Mouse (Mus musculus): ENCODE measurements at regions not wholly inside any gene's neighbourhood (a gene's known extent, or its start where the extent isn't known, plus 50 kb on each side); places are given as distances from the start of the nearest gene placed in this dataset.
A peak's percentile ranks its signal among the peaks of the same experiment; 100 is the strongest.

- Histone ChIP-seq H3K27me3 (ENCODE audit: control insufficient read depth, insufficient read depth, low read depth, low read length) (no peaks in the 10 kb centered on the region), H3K9me3 (ENCODE audit: control insufficient read depth, low read length) (no peaks in the 10 kb centered on the region), H3K4me3 (ENCODE audit: low read length) (no peak overlapping the region), H3K9ac (ENCODE audit: low read length) (no peak overlapping the region), H3K27ac (ENCODE audit: low read length) (no peak overlapping the region), H3K36me3 (ENCODE audit: control insufficient read depth, insufficient read depth, low read length) (no peaks in the 10 kb centered on the region), H3K4me1 (replicated peaks; ENCODE audit: control insufficient read depth, insufficient read depth, low read length) (no peaks in the 10 kb centered on the region), H3K4me2 (ENCODE audit: low read depth, low read length) (no peak overlapping the region)
- ATAC-seq (ENCODE audit: low read depth) = no peak
- WGBS = 45% methylated on average over 17 of the region's 17 CpGs
These were observed 355.0 kb downstream of the Rps24 start for GRCm38 (mm10) chr14:24841715-24842496.

GRCm38 (mm10) chr14:24843626-24844025 lies 356.7 kb downstream of the Rps24 start:
- H3K4me3 ChIP-seq (ENCODE audit: low read length) = no peak overlapping the region
- H3K9me3 ChIP-seq (ENCODE audit: control insufficient read depth, low read length) = no peaks in the 10 kb centered on the region
- no peaks in the 10 kb centered on the region for H3K27me3 ChIP-seq (ENCODE audit: control insufficient read depth, insufficient read depth, low read depth, low read length)
- no peak for ATAC-seq (ENCODE audit: low read depth)
- H3K36me3 ChIP-seq (ENCODE audit: control insufficient read depth, insufficient read depth, low read length) = no peaks in the 10 kb centered on the region
- H3K9ac ChIP-seq (ENCODE audit: low read length) = no peak overlapping the region
- H3K4me1 ChIP-seq (replicated peaks; ENCODE audit: control insufficient read depth, insufficient read depth, low read length) = no peaks in the 10 kb centered on the region
- no peak overlapping the region for H3K4me2 ChIP-seq (ENCODE audit: low read depth, low read length)
- H3K27ac ChIP-seq (ENCODE audit: low read length) = no peak overlapping the region
- WGBS = 61% methylated on average over 4 of the region's 4 CpGs

- Histone ChIP-seq H3K9me3 (ENCODE audit: control insufficient read depth, low read length) (no peaks in the 10 kb centered on the region), H3K4me1 (replicated peaks; ENCODE audit: control insufficient read depth, insufficient read depth, low read length) (no peaks in the 10 kb centered on the region), H3K27ac (ENCODE audit: low read length) (no peak overlapping the region), H3K4me2 (ENCODE audit: low read depth, low read length) (no peak overlapping the region), H3K9ac (ENCODE audit: low read length) (no peak overlapping the region), H3K4me3 (ENCODE audit: low read length) (no peak overlapping the region), H3K36me3 (ENCODE audit: control insufficient read depth, insufficient read depth, low read length) (no peaks in the 10 kb centered on the region), H3K27me3 (ENCODE audit: control insufficient read depth, insufficient read depth, low read depth, low read length) (no peaks in the 10 kb centered on the region)
- 17% methylated on average over 1 of the region's 1 CpGs for WGBS
- ATAC-seq (ENCODE audit: low read depth) = no peak
These were observed 363.6 kb downstream of the Rps24 start for GRCm38 (mm10) chr14:24850491-24850890.

DNA sequence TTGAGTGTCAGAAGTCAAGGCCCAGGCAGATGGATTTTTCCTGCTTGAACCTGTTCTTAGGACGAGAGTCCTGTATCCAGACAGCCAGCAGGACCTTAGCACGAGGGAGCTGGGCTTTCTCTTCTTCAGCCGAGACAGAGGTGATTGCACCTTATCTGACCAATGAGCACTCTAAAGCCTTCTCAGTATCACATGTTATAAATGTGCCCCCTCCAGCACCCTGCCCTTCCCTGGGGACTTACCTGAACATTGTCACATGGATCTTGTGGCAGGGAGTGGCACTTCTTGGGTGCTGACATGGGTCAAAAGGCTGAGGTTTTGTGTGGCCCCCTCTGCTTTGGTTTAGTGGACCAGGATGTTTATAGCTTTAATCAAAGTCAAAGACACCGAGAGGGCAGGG lies 367.5 kb downstream of the Rps24 start:
- no peak for ATAC-seq (ENCODE audit: low read depth)
- 39% methylated on average over 4 of the region's 4 CpGs for WGBS
- no peak overlapping the region for H3K4me3 ChIP-seq (ENCODE audit: low read length)
- no peaks in the 10 kb centered on the region for H3K27me3 ChIP-seq (ENCODE audit: control insufficient read depth, insufficient read depth, low read depth, low read length)
- H3K4me1 ChIP-seq (replicated peaks; ENCODE audit: control insufficient read depth, insufficient read depth, low read length) = no peaks in the 10 kb centered on the region
- no peak overlapping the region for H3K4me2 ChIP-seq (ENCODE audit: low read depth, low read length)
- H3K9me3 ChIP-seq (ENCODE audit: control insufficient read depth, low read length) = no peaks in the 10 kb centered on the region
- H3K36me3 ChIP-seq (ENCODE audit: control insufficient read depth, insufficient read depth, low read length) = no peaks in the 10 kb centered on the region
- no peak overlapping the region for H3K9ac ChIP-seq (ENCODE audit: low read length)
- H3K27ac ChIP-seq (ENCODE audit: low read length) = no peak overlapping the region

- no peak overlapping the region for H3K27ac ChIP-seq (ENCODE audit: low read length)
- whole genome bisulfite sequencing = 53% methylated on average over 8 of the region's 8 CpGs
- H3K36me3 ChIP-seq (ENCODE audit: control insufficient read depth, insufficient read depth, low read length) = no peaks in the 10 kb centered on the region
- H3K4me1 ChIP-seq (replicated peaks; ENCODE audit: control insufficient read depth, insufficient read depth, low read length) = no peaks in the 10 kb centered on the region
- ATAC-seq (ENCODE audit: low read depth) = no peak
- H3K4me3 ChIP-seq (ENCODE audit: low read length) = no peak overlapping the region
- H3K4me2 ChIP-seq (ENCODE audit: low read depth, low read length) = no peak overlapping the region
- H3K27me3 ChIP-seq (ENCODE audit: control insufficient read depth, insufficient read depth, low read depth, low read length) = no peaks in the 10 kb centered on the region
- no peaks in the 10 kb centered on the region for H3K9me3 ChIP-seq (ENCODE audit: control insufficient read depth, low read length)
- no peak overlapping the region for H3K9ac ChIP-seq (ENCODE audit: low read length)
These were observed 375.2 kb downstream of the Rps24 start for GRCm38 (mm10) chr14:24862171-24862570.

GRCm38 (mm10) chr14:24862661-24863060 lies 375.7 kb downstream of the Rps24 start:
- Histone ChIP-seq H3K9me3 (ENCODE audit: control insufficient read depth, low read length) (no peaks in the 10 kb centered on the region), H3K4me2 (ENCODE audit: low read depth, low read length) (no peak overlapping the region), H3K36me3 (ENCODE audit: control insufficient read depth, insufficient read depth, low read length) (no peaks in the 10 kb centered on the region), H3K4me1 (replicated peaks; ENCODE audit: control insufficient read depth, insufficient read depth, low read length) (no peaks in the 10 kb centered on the region), H3K27me3 (ENCODE audit: control insufficient read depth, insufficient read depth, low read depth, low read length) (no peaks in the 10 kb centered on the region), H3K9ac (ENCODE audit: low read length) (no peak overlapping the region), H3K27ac (ENCODE audit: low read length) (no peak overlapping the region), H3K4me3 (ENCODE audit: low read length) (no peak overlapping the region)
- 69% methylated on average over 7 of the region's 7 CpGs for WGBS
- ATAC-seq (ENCODE audit: low read depth) = no peak

GRCm38 (mm10) chr14:24863116-24863515 lies 376.2 kb downstream of the Rps24 start:
- ATAC-seq (ENCODE audit: low read depth) = no peak
- 61% methylated on average over 8 of the region's 8 CpGs for WGBS
- H3K9me3 ChIP-seq (ENCODE audit: control insufficient read depth, low read length) = no peaks in the 10 kb centered on the region
- no peak overlapping the region for H3K27ac ChIP-seq (ENCODE audit: low read length)
- H3K36me3 ChIP-seq (ENCODE audit: control insufficient read depth, insufficient read depth, low read length) = no peaks in the 10 kb centered on the region
- H3K9ac ChIP-seq (ENCODE audit: low read length) = no peak overlapping the region
- no peaks in the 10 kb centered on the region for H3K27me3 ChIP-seq (ENCODE audit: control insufficient read depth, insufficient read depth, low read depth, low read length)
- no peak overlapping the region for H3K4me2 ChIP-seq (ENCODE audit: low read depth, low read length)
- no peak overlapping the region for H3K4me3 ChIP-seq (ENCODE audit: low read length)
- no peaks in the 10 kb centered on the region for H3K4me1 ChIP-seq (replicated peaks; ENCODE audit: control insufficient read depth, insufficient read depth, low read length)

DNA sequence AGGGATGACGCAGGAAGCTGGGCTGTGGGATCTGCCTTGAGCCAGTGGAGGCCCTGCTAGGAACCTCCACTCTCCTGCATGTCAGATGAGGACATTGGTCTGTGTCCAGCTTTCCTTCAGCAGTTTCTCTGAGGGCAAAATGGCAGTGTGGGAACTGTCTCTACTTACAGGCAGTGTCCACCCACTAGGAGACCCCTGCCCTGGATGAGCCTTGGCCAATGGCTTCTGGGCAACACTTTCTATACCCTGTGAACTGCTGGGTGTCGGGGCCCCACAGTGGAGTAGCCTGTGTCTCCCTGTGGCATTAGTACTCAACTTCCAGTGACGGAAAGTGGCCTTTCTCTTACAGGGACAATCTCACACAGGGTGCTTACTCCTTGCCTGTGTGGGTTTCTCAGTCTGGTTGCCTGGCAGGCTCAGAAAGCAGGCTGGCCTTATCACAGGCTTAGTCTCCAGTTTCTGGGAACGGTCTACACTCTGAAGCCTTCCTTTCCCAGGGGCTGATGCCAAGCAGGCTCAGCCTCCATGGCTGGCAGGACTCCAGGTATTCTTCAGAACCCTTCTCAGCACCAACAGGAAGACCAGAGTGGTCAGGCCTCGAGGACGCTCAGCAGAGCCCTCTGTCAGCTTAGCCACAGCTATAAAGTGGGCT lies 378.8 kb downstream of the Rps24 start:
- Histone ChIP-seq H3K27me3 (ENCODE audit: control insufficient read depth, insufficient read depth, low read depth, low read length) (no peaks in the 10 kb centered on the region), H3K4me1 (replicated peaks; ENCODE audit: control insufficient read depth, insufficient read depth, low read length) (no peaks in the 10 kb centered on the region), H3K27ac (ENCODE audit: low read length) (no peak overlapping the region), H3K4me2 (ENCODE audit: low read depth, low read length) (no peak overlapping the region), H3K9ac (ENCODE audit: low read length) (no peak overlapping the region), H3K9me3 (ENCODE audit: control insufficient read depth, low read length) (no peaks in the 10 kb centered on the region), H3K36me3 (ENCODE audit: control insufficient read depth, insufficient read depth, low read length) (no peaks in the 10 kb centered on the region), H3K4me3 (ENCODE audit: low read length) (no peak overlapping the region)
- 0 out of 2 replicates have a peak, but pooled peaks have one; percentile 36 for ATAC-seq (ENCODE audit: low read depth)
- 57% methylated on average over 6 of the region's 6 CpGs for WGBS

DNA sequence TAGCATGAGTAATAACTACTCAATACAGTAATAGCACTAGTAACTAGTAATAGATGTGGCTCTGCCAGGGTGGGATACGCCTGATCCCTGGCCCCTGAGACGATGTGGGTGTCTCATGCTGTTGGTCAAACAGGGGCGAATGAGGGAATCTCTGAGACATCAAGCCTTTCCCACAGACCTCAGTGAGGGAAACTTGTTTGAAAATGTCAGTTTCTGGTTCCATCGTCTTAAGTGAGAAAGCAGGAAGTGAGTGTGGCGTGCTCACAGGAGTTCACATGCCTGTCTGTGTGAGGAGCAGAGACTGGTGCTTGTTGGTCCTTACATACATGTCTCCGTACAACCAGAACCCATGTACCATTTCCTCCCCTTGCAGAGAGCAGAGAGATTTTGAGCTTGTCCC lies 380.9 kb downstream of the Rps24 start:
- 76% methylated on average over 6 of the region's 6 CpGs for WGBS
- H3K4me1 ChIP-seq (replicated peaks; ENCODE audit: control insufficient read depth, insufficient read depth, low read length) = no peaks in the 10 kb centered on the region; the same call in 1 of the 2 replicates
- H3K27ac ChIP-seq (ENCODE audit: low read length) = no peak overlapping the region
- no peaks in the 10 kb centered on the region for H3K27me3 ChIP-seq (ENCODE audit: control insufficient read depth, insufficient read depth, low read depth, low read length)
- no peak overlapping the region for H3K9ac ChIP-seq (ENCODE audit: low read length)
- H3K4me2 ChIP-seq (ENCODE audit: low read depth, low read length) = no peak overlapping the region
- H3K4me3 ChIP-seq (ENCODE audit: low read length) = no peak overlapping the region
- H3K36me3 ChIP-seq (ENCODE audit: control insufficient read depth, insufficient read depth, low read length) = no peaks in the 10 kb centered on the region
- ATAC-seq (ENCODE audit: low read depth) = no peak
- H3K9me3 ChIP-seq (ENCODE audit: control insufficient read depth, low read length) = no peaks in the 10 kb centered on the region
